ENCODE assay signal across 21 mouse cellular contexts in the genomic region with DNA sequence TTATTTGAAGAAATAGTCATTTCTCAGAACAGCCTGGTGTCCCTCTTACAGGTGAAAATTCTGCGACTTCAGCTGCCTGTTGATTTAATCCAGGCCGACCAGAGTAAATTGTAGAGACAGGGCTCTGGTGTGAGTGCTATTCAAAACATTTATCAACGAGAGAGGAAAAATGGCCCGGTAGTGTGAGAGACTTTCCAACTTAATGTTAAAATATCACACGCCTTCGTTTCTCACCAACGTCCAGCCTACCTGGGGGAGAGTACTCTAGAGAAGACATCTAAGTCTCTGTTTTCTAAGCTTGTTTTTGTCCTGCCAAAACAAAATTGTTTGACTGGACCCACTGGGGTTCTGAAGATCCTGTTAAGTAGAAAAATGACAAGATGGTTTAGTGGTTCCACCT.
"Had no signal": no experiment of that assay in that cellular context is flagged by ENCODE, and none has a peak within 500 bp of the region (broad histone marks: within the 10 kb centered on the region; RNA-seq: fewer than 3 reads in every experiment).

No protein-coding gene starts in this region.

- DNase-seq: kidney, adult 2 months; kidney, postnatal 25 days; layer of hippocampus, adult 9-11 months; liver; lung, adult 18-20 months; lung, postnatal 10 days; lung, postnatal 36 days had no signal

- H3K9ac ChIP-seq: limb, embryonic 12.5 days; liver, embryonic 12.5 days; liver, embryonic 15.5 days; lung, embryonic 15.5 days; midbrain, embryonic 13.5 days; stomach, embryonic 15.5 days had no signal

- H3K27ac ChIP-seq: kidney, postnatal 0 days; layer of hippocampus, adult 2 months; left cerebral cortex, adult 2 months; liver, embryonic 12.5 days; liver, embryonic 15.5 days; lung, embryonic 15.5 days; midbrain, embryonic 13.5 days; stomach, embryonic 15.5 days had no signal

- H3K27me3 ChIP-seq: limb, embryonic 12.5 days; lung, embryonic 15.5 days; midbrain, embryonic 13.5 days; stomach, embryonic 15.5 days had no signal

- H3K9me3 ChIP-seq: limb, embryonic 12.5 days; liver, embryonic 12.5 days; liver, embryonic 15.5 days; lung, embryonic 15.5 days; megakaryocyte, embryonic 14.5 days; midbrain, embryonic 10.5 days; midbrain, embryonic 13.5 days; stomach, embryonic 15.5 days had no signal

- H3K36me3 ChIP-seq: limb, embryonic 12.5 days; liver, embryonic 12.5 days; liver, embryonic 15.5 days; lung, embryonic 15.5 days; midbrain, embryonic 10.5 days; midbrain, embryonic 13.5 days; stomach, embryonic 15.5 days had no signal

- H3K4me3 ChIP-seq: layer of hippocampus, adult 2 months; left cerebral cortex, adult 2 months; limb, embryonic 12.5 days; liver, embryonic 12.5 days; liver, embryonic 15.5 days; lung, embryonic 15.5 days; megakaryocyte, embryonic 14.5 days; midbrain, embryonic 10.5 days; midbrain, embryonic 13.5 days; myocyte; stomach, embryonic 15.5 days had no signal

- H3K4me2 ChIP-seq: liver, embryonic 12.5 days; liver, embryonic 15.5 days; lung, embryonic 15.5 days; midbrain, embryonic 13.5 days; stomach, embryonic 15.5 days had no signal

- ATAC-seq: intestine, postnatal 0 days; liver, embryonic 12.5 days; midbrain, embryonic 13.5 days; midbrain, embryonic 16.5 days had no signal
